Mouse (Mus musculus): ENCODE measurements around the gene Mybpc2.
A peak's percentile ranks its signal among the peaks of the same experiment; 100 is the strongest.

Gene Mybpc2

GRCm38 (mm10) chr7:44546274-44546673 lies 21.8 kb upstream of the Mybpc2 start:
- DNase-seq (ENCODE audit: low read depth, low spot score) = no peak

DNA sequence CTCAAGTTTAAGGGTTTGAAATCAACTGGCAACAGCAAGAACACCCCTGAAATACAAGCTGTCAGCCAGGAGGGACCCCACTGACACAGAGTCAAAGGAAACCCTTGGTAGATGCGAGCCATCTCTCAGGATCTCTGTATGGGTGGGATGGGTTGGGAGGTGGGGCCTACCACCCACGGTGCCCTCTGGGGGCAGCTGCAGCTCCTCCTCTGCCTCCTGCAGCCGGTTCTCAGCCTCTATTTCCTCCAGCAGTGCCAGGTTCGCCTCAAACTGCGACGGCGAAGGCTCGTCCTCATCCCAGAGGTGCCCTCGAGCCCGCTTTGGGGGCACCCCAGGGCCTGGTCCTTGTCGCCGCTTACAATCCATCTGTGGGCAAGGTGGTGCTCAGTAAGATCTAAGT lies 18.6 kb upstream of the Mybpc2 start:
- DNase-seq (ENCODE audit: low read depth, low spot score) = no peak

DNA sequence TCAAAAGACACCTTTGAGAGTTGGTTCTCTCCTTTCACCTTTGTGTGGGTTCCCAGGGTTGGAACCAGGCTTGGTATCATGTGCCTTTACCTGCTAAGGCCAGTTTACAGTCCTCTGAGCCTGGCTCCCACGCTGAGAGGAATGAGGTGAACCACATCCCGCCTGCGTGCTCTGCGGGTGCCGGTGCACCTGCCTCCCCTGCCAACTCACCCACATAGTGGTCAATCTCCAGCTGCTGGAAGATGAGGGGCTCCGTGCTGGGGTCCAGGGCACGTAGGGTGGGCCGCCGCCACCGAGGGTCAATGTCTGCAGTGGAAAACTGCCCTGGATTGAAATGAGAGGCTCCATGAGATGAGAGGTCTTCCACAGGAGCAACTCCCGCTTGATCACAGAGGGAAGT lies 18.1 kb upstream of the Mybpc2 start:
- DNase-seq (ENCODE audit: low read depth, low spot score) = no peak

- DNase-seq (ENCODE audit: low read depth, low spot score) = no peak
Measured at GRCm38 (mm10) chr7:44538756-44539624, 14.5 kb upstream of the Mybpc2 start.

DNA sequence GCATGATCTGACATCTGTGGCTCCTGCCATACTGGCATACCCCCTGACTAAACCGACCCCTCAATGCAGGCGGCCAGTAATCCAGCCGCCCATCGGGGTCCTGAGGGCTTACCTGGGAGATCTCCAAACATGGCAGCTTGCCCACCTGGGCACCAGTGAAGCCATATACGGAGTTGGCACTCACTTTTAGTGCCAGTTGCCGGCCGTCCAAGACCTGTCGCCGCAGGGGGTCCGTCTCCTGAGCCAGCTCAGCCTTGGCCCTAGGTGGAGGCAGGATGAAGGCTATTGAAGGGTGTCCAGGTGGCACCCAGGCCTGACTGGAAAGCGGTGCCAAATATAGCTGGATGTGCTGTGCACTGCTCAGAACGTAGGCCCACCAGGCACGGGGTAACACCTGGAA lies 13.0 kb upstream of the Mybpc2 start:
- DNase-seq (ENCODE audit: low read depth, low spot score) = no peak

DNA sequence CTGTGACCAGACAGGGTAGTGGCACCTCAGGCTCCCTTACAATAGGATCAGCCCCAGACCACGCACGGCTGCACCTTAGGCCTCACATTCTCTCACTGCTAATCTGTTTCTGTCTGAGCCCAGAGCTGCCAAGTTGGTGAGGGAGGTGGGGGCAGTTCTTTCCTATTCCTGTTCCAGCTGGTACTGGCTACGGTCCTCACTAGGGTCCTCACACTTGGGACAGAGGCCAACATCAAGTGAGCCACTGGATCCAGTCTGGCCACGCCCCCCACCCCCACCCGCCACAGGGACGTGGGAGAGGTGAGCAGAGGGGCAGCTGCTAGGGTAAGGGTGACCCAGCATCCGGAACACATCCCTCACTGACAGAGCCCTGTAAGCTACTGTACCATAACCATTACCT lies 12.6 kb upstream of the Mybpc2 start:
- DNase-seq (ENCODE audit: low read depth, low spot score) = no peak

GRCm38 (mm10) chr7:44536590-44536968 lies 12.1 kb upstream of the Mybpc2 start:
- peak; percentile 56 for DNase-seq (ENCODE audit: low read depth, low spot score)

DNA sequence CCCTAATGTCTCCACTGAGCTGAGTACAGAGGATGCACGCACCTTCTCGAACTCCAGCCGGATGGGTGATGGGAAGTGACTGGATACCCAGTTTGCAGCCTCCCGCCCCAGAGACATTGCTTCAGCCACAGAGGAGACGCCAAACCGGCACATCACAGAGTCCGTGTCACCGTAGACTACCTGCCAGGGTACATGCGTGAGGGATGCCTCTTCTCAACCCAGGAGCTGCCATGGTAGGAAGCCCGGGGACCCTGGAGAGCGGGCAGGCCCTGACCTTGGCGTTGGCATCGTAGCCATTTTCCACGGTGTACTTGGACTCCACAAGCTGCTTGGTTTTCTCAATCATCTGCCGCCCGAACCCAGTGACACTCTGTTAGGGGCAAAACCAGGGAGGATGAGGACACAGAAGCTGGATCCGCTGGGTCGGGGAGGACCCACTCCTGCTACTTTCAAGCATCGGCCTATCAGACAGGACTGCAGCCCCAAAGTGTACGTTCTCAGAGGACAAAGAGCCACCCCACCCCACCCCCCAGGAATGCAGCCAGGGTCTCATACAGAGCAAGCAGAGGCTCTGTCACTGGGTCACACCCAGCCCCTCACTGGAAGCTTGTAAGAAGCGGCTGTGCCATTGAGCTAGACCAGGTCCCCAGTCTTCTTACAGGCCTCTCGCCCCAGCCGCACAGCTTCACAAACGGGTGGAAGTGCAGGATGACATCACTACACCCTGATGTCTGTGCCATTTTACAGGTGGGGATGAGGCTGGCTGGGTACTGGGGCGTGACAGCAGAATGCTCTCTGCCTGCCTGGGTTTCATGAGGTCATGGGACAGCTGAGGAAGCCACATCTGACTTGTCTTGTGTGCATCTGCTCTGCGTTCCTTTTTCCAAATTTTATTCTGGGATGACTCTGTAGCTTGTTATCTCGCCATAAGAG lies 11.5 kb upstream of the Mybpc2 start:
- no peak for DNase-seq (ENCODE audit: low read depth, low spot score)

DNA sequence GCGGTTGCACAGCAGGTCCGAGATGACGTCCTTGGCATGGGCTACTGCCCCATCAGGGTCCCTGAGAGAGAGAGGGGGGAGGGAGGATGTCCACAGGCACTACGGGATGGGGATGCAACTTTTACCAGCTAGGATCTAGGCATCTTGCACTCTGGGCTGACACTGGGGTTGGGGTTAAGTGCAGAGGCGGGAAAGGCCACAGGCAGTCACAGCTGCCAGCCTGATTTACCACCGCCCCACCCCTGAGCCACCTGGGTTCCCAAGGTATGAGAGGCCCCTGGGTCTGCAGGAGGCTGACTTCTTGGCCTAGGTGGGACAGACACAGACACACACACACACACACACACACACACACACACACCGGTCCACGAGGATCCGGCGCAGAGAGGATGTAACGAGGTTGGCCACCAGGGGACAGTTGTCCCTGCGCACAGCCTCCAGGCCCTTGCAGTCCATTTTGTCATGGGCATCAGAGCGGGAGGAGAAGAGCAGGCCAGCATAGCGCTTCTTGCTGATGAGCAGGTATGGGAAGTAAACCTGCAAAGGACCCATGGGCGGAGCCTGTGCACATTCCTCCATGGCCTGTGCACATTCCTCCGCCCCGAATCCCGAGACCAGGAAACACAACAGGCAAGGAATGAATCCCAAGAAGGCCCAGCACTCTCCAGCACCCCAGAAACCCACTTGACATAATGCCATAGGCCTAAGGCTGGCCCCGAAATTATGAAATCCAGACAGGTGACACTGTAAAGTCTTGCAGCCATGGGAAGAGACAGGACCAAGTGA lies 10.4 kb upstream of the Mybpc2 start:
- no peak for DNase-seq (ENCODE audit: low read depth, low spot score)

GRCm38 (mm10) chr7:44534242-44534641 lies 9.8 kb upstream of the Mybpc2 start:
- DNase-seq (ENCODE audit: low read depth, low spot score) = no peak

GRCm38 (mm10) chr7:44533746-44534045 lies 9.2 kb upstream of the Mybpc2 start:
- no peak for DNase-seq (ENCODE audit: low read depth, low spot score)

DNA sequence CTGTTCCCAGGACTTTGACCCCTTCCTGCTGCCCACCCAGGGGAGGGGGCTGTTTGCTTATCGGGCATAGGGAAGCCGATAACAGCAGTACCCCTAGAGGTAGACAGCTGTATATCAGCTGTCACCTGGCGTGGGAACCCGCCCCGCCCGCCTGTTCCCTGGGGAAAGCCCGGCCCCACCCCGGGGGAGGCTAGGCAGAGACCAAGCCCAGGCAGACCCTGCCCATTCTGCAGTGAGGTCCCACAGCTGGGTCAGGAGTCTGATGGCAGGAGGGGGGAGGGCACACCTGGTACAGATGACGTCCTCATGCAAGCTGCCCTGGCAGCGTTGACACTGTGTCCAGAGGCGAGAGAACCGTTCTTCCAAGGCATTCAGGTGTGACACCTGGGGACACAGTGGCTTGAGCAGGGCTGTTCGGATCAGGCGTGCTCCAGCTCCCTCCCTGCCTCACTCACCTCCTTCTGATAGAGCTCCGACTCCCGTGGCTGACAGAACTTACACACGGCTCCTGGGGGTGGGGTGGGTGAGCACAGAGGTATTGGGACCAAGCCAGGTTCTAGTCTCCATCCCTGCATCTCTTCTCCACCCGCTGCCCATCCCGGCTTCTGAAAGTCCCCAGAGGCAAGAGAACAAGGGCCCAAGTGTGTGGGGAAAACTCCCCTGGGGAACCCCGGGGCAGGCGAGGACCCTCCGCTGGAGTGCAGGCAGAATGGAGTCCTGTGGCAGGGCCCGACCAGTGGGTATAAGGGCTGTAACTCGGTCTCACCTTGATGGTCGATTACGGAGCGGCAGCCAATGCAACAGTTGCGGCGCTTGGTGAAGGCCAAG lies 8.7 kb upstream of the Mybpc2 start:
- DNase-seq (ENCODE audit: low read depth, low spot score) = no peak

- DNase-seq (ENCODE audit: low read depth, low spot score) = no peak
Measured at GRCm38 (mm10) chr7:44531946-44532732, 7.7 kb upstream of the Mybpc2 start, which contains the start of gene Spib. Spib (minus strand) TSS chr7:44532071.

- DNase-seq (ENCODE audit: low read depth, low spot score) = no peak
Measured at GRCm38 (mm10) chr7:44531207-44531606, 6.8 kb upstream of the Mybpc2 start.

- no peak for DNase-seq (ENCODE audit: low read depth, low spot score)
Measured at GRCm38 (mm10) chr7:44530507-44530906, 6.1 kb upstream of the Mybpc2 start.

DNA sequence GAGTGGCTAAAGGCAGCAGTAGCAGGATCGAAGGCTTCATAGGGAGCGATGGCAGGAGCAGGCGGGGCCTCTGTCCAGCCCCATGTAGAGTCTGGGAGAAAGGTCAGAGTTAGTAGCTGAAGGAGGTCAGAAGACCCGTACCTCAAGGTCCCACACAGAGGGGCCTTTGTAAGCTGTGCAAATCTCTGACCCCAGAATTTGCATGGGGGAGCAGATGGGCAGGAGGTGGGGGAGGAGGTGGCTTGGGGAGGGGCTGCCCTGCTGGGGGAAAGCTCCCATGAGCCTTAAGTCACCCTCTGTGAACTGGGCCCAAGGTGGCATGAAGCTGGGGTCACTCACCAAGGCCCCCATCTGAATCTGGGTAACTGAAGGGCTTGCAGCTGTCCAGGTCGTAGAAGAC lies 5.1 kb upstream of the Mybpc2 start:
- DNase-seq (ENCODE audit: low read depth, low spot score) = no peak

GRCm38 (mm10) chr7:44527483-44528398 lies 3.3 kb upstream of the Mybpc2 start:
- DNase-seq (ENCODE audit: low read depth, low spot score) = peak; percentile 70

DNA sequence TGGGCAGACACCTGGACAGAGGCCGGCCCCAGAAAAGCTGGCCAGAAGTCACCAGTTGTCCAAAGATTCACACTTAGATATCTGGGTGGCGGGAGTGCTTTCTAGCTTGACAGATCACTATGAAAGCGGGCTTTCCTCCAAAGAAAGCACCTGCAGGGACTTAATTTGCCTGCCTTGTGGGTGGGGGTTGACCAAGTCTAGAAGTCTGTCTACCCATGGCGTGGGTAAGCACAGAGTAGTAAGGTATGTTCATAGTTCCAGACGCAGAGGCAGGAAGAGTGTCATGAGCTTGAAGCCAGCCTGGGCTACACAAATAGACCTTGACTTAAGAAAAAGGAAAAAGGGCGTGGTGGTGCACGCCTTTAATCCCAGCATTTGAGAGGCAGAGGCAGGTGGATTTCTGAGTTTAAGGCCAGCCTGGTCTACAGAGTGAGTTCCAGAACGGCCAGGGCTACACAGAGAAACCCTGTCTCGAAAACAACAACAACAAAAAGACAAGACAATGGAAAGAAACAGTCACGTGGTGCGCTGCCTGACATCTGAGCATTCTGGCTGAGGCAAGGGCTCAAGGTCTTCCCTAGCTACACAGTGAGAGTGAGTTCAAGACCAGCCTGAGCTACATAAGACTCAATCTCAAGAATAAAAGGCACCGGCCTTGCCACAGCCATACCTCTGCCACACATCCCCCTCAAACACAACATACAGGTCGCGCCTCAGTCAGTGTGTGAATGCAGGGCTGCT lies 2.1 kb upstream of the Mybpc2 start:
- DNase-seq (ENCODE audit: low read depth, low spot score) = no peak
